Mouse (Mus musculus) left cerebral cortex, postnatal 14 days (tissue): ENCODE data around the gene Tmem204. TPM values are rescaled to one million over a fixed set of nuclear protein-coding genes. Genes with fewer than 3 reads are reported as not detected.

Source experiments
- DNase-seq, 2 experiments: peaks; one replicate each; pipeline ENCODE4 v3.0.0; 2021 to 2022; ENCODE audit warnings: low spot score in 2 of 2, mixed read lengths in 1 of 2
- intact Hi-C: fragments of 180-260 bp; cut with DNase I; formaldehyde crosslinking; loops from one replicate; pipeline ENCODE4 v1.15.1; 2025
- total RNA-seq, 2 experiments: library from RNA; stranded (reverse); gene quantifications; 2 replicates each; pipeline ENCODE4 v1.2.3; 2021

The Tmem204 gene
- total RNA-seq, 2 experiments from 2014 or later = 9.5 to 11.9 TPM

DNA sequence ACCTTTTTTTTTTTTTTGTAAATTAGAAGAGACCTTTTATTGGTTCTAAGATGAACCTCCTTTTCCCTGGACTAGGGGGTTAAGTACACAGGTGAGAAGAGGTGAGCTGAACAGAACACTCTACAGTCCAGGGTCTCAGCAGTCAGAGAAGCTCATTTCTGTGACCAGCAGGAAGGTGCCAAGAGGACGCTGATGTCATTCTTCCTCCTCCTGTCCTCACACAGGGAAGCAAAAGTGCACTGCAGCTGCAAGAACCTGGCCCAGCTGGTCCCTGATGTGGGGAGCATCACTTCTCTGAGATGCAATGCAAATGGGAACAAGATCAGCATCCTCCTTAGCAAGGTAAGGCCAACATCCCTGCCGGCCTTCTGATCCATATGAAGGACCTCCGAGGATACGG lies 38.1 kb downstream of the Tmem204 start:
- intact Hi-C loops = no loop called here
- DNase-seq = no peak

GRCm38 (mm10) chr17:25044879-25045278 lies 38.5 kb downstream of the Tmem204 start:
- DNase-seq = no peak
- intact Hi-C loops = no loop called here

GRCm38 (mm10) chr17:25036183-25036582 lies 47.2 kb downstream of the Tmem204 start:
- DNase-seq = no peak
- intact Hi-C loops = no loop called here

GRCm38 (mm10) chr17:25016292-25017132 lies 66.9 kb downstream of the Tmem204 start:
- intact Hi-C loops = no loop called here

GRCm38 (mm10) chr17:25015655-25016291 lies 67.6 kb downstream of the Tmem204 start, which contains the start of the genes Cramp1l and Ift140:
TSS of gene Cramp1l (minus strand) at chr17:25015788.
TSS of gene Ift140 (plus strand) at chr17:25016085.
- intact Hi-C loops = no loop called here
- peak; percentile 99 to 100 for DNase-seq

More at GRCm38 (mm10) chr17:25016292-25017132, 66.9 kb downstream of the Tmem204 start:
- DNase-seq = peak; percentile 78 to 87

DNA sequence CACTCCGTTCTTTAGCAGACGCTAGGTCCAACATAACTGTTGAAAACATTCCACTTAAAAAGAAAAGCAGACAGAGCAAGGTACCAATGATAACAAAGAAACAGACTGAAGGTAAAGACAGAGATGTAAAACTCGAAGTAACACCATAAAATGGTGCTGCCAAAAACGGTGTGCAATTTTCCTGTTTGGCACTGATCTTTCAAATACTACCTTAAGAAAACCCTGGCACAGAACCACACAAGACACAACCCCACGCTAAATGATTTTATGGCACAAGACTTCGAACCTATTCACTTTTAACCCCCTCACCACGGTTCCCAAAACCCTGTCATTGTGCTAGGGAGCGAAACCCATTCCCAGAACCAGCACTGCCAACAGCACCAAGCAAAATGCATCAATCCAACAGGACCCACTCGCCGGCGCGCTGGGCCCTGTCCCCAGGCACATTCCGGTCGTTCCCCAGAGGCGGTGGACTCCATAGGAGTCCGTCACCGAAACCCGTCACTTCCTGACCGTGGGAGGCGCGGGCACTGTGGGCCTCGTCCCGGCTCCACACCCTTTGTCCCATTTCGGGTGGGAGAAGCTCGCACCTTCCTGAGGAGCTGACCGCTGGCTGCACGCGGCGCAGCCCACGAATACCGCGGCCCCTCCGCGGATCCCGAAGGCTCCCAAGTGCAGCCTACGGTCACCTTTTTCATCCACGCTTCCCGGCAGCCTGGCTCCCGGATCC lies 68.4 kb downstream of the Tmem204 start:
- intact Hi-C loops = no loop called here
- peak; percentile 47 to 54 for DNase-seq

DNA sequence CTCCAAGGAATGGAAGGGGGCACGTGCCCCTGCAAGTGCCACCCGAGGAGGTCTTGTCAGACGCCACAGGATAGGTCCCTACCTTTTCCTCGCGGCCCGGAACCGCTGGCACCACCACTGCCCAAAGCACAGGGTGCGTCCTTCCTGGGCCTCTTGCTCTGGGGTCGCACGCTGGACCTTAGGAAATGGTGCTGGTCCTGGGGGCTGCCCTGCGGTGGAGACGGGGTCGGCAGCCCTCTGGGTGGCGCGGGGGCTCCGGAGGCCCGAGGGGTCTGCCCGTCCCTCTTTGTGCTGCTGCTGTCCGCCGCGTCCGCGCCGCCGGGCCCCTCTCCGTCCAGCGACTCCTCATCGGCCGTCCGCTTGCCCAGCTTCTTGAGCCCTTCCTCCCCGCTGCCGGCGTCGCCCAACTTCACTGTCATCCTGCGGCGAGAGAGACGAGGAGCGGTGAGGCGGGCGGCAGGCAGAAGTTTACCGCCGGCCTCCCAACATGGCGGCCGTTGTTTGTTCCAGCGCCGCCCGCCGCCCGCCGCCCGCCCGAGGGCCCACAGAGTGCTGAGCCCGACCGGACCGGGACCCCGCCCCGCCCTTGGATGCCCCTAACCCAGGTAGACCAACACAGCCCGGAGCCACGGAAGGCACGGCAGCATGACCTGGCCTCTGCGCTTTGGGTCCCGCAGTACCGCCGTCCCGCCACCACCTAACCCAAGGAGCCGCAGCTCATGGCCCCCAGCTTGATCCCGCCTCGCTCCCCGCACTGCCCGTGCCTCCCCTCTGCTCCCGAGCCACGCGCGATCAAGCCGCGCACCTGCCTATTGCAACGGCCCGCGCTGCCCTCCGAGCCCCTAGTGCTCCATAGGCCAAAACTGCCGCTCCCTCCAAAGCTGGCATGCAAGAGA lies 69.5 kb downstream of the Tmem204 start:
- DNase-seq = peak in 1 of 2 experiments; percentile 4
- intact Hi-C loops = no loop called here

Other genes with a start within 250 kb of the Tmem204 start
- gene Hagh, start 243.4 kb downstream of the Tmem204 start, total RNA-seq = 100 to 1,000 TPM; 120 to 135 TPM
- gene Fahd1, start 233.2 kb downstream of the Tmem204 start, total RNA-seq = 10 to 100 TPM; 15.8 to 19.4 TPM
- not detected for gene Igfals, start 217.6 kb downstream of the Tmem204 start, total RNA-seq
- 10 to 100 TPM; 35.7 to 37.4 TPM for gene Nubp2, start 197.2 kb downstream of the Tmem204 start, total RNA-seq
- 10 to 100 TPM; 53.5 to 55.5 TPM for gene Spsb3, start 196.9 kb downstream of the Tmem204 start, total RNA-seq
- 10 to 100 TPM; 58.1 to 61.6 TPM for gene Eme2, start 188.5 kb downstream of the Tmem204 start, total RNA-seq
- 10 to 100 TPM; 67.5 to 73.1 TPM for gene Mrps34, start 188.5 kb downstream of the Tmem204 start, total RNA-seq
- gene Nme3, start 187.1 kb downstream of the Tmem204 start, total RNA-seq = 10 to 100 TPM; 40.3 to 44.6 TPM
- gene Mapk8ip3, start 146.6 kb downstream of the Tmem204 start, total RNA-seq = 100 to 1,000 TPM; 315 to 321 TPM
- 10 to 100 TPM in 1 of 2 experiments, 1 to 10 TPM in 1; 5.3 to 10.4 TPM for gene Jpt2, start 122.9 kb downstream of the Tmem204 start, total RNA-seq
- 10 to 100 TPM; 26.0 to 27.9 TPM for gene Cramp1l, start 67.8 kb downstream of the Tmem204 start, total RNA-seq
- gene Ift140, start 67.5 kb downstream of the Tmem204 start, total RNA-seq = 10 to 100 TPM; 19.8 to 22.9 TPM
- gene Telo2, start 32.4 kb upstream of the Tmem204 start, total RNA-seq = 10 to 100 TPM; 29.8 to 32.3 TPM
- 1 to 10 TPM; 1.9 to 2.3 TPM for gene Ptx4, start 37.2 kb upstream of the Tmem204 start, total RNA-seq
- 10 to 100 TPM; 49.7 to 52.2 TPM for gene Clcn7, start 49.8 kb upstream of the Tmem204 start, total RNA-seq
- gene Ccdc154, start 78.9 kb upstream of the Tmem204 start, total RNA-seq = under 1 TPM in 1 of 2 experiments, not detected in 1; 0.24 TPM
- not detected for gene Gm38655, start 91.9 kb upstream of the Tmem204 start, total RNA-seq
- 10 to 100 TPM; 18.4 to 20.0 TPM for gene BC003965, start 101.0 kb upstream of the Tmem204 start, total RNA-seq
- gene Unkl, start 104.8 kb upstream of the Tmem204 start, total RNA-seq = 10 to 100 TPM; 33.4 to 38.6 TPM
- 10 to 100 TPM; 72.2 to 73.5 TPM for gene Gnptg, start 156.5 kb upstream of the Tmem204 start, total RNA-seq
- 10 to 100 TPM; 25.0 to 27.2 TPM for gene Tsr3, start 156.6 kb upstream of the Tmem204 start, total RNA-seq
- 10 to 100 TPM; 15.2 to 23.8 TPM for gene Baiap3, start 172.8 kb upstream of the Tmem204 start, total RNA-seq
- gene Ube2i, start 191.0 kb upstream of the Tmem204 start, total RNA-seq = 100 to 1,000 TPM; 211 to 216 TPM
- gene Prss34, start 214.8 kb upstream of the Tmem204 start, total RNA-seq = not detected
- gene Prss28, start 225.1 kb upstream of the Tmem204 start, total RNA-seq = not detected
- not detected for gene Prss29, start 235.1 kb upstream of the Tmem204 start, total RNA-seq